Mouse (Mus musculus) myocyte (in vitro differentiated cells): ENCODE measurements around the gene 1110002E22Rik. TPM values are rescaled to one million over a fixed set of nuclear protein-coding genes. Genes with fewer than 3 reads are reported as not detected.

Experiments used
- H3K27me3 ChIP-seq: one replicate; pipeline ENCODE4 v1.6.1; 2011; ENCODE audit not compliant: control insufficient read depth, insufficient read depth, insufficient read length
- H3K36me3 ChIP-seq: one replicate; pipeline ENCODE4 v1.6.1; 2011; ENCODE audit not compliant: control insufficient read depth, insufficient read depth
- H3K4me2 ChIP-seq: one replicate; pipeline ENCODE4 v1.6.1; 2011; ENCODE audit warnings: low read depth, control low read depth
- H3K4me3 ChIP-seq: one replicate; pipeline ENCODE4 v1.5.1; 2011; ENCODE audit warnings: mild to moderate bottlenecking, control low read depth, moderate library complexity
- H3K79me2 ChIP-seq: one replicate; pipeline ENCODE4 v1.6.1; 2011; ENCODE audit not compliant: control insufficient read depth, insufficient read depth
- H3ac ChIP-seq: one replicate; pipeline ENCODE4 v1.6.1; 2011; ENCODE audit not compliant: control insufficient read depth, insufficient read length
- CEBPB ChIP-seq: IDR thresholded peaks from 2 replicates; pipeline ENCODE4 v1.6.1; 2011; ENCODE audit warnings: mild to moderate bottlenecking, moderate library complexity; ENCODE audit not compliant: poor library complexity, insufficient read depth, severe bottlenecking
- E2F4 ChIP-seq: IDR thresholded peaks from one replicate; pipeline ENCODE4 v1.6.1; 2011; ENCODE audit warnings: mild to moderate bottlenecking, control low read depth, moderate library complexity; ENCODE audit not compliant: insufficient read depth
- MAX ChIP-seq: IDR thresholded peaks from one replicate; pipeline ENCODE4 v1.6.1; 2011; ENCODE audit warnings: low read depth, mild to moderate bottlenecking, control low read depth
- MYOD1 ChIP-seq, 3 experiments: IDR thresholded peaks; one replicate each; pipeline ENCODE4 v1.6.1; 2011; ENCODE audit warnings: control low read depth in 2 of 3, low read depth in 2 of 3, mild to moderate bottlenecking in 2 of 3, moderate library complexity in 1 of 3; ENCODE audit not compliant: insufficient read length in 2 of 3, control insufficient read depth in 1 of 3
- MYOG ChIP-seq, 3 experiments: IDR thresholded peaks; one replicate each; pipeline ENCODE4 v1.6.1; 2011; ENCODE audit warnings: control low read depth in 2 of 3, low read depth in 2 of 3, mild to moderate bottlenecking in 2 of 3; ENCODE audit not compliant: insufficient read length in 2 of 3, control insufficient read depth in 1 of 3, insufficient read depth in 1 of 3
- POLR2A ChIP-seq: IDR thresholded peaks from one replicate; pipeline ENCODE4 v1.6.1; 2011; ENCODE audit warnings: low read depth, mild to moderate bottlenecking, control low read depth, moderate library complexity; ENCODE audit not compliant: insufficient read length
- POLR2AphosphoS2 ChIP-seq: IDR thresholded peaks from one replicate; pipeline ENCODE4 v1.6.1; 2011; ENCODE audit warnings: low read depth, control low read depth; ENCODE audit not compliant: insufficient read length
- REST ChIP-seq: IDR thresholded peaks from one replicate; pipeline ENCODE4 v1.6.1; 2011; ENCODE audit warnings: mild to moderate bottlenecking, control low read depth, moderate library complexity; ENCODE audit not compliant: insufficient read depth, insufficient read length
- SRF ChIP-seq: IDR thresholded peaks from one replicate; pipeline ENCODE4 v1.6.1; 2011; ENCODE audit warnings: low read depth; ENCODE audit not compliant: control insufficient read depth, insufficient read length
- TCF12 ChIP-seq: IDR thresholded peaks from one replicate; pipeline ENCODE4 v1.6.1; 2011; ENCODE audit warnings: mild to moderate bottlenecking, control low read depth; ENCODE audit not compliant: poor library complexity, insufficient read depth, severe bottlenecking
- TCF3 ChIP-seq: IDR thresholded peaks from one replicate; pipeline ENCODE4 v1.6.1; 2011; ENCODE audit warnings: low read depth, control low read depth; ENCODE audit not compliant: insufficient read length
- USF1 ChIP-seq: IDR thresholded peaks from one replicate; pipeline ENCODE4 v1.6.1; 2011; ENCODE audit warnings: low read depth, mild to moderate bottlenecking, control low read depth, moderate library complexity
- polyA plus RNA-seq: library from polyadenylated mRNA; unstranded; fragments of >200 nt; fragmentation: generic; extraction: Trizol; gene quantifications from one replicate; pipeline ENCODE4 v1.2.1, GENCODE M21; 2012; ENCODE audit warnings: missing spikeins

Gene 1110002E22Rik
- polyA plus RNA-seq, 1 experiment = 22.3 TPM

DNA sequence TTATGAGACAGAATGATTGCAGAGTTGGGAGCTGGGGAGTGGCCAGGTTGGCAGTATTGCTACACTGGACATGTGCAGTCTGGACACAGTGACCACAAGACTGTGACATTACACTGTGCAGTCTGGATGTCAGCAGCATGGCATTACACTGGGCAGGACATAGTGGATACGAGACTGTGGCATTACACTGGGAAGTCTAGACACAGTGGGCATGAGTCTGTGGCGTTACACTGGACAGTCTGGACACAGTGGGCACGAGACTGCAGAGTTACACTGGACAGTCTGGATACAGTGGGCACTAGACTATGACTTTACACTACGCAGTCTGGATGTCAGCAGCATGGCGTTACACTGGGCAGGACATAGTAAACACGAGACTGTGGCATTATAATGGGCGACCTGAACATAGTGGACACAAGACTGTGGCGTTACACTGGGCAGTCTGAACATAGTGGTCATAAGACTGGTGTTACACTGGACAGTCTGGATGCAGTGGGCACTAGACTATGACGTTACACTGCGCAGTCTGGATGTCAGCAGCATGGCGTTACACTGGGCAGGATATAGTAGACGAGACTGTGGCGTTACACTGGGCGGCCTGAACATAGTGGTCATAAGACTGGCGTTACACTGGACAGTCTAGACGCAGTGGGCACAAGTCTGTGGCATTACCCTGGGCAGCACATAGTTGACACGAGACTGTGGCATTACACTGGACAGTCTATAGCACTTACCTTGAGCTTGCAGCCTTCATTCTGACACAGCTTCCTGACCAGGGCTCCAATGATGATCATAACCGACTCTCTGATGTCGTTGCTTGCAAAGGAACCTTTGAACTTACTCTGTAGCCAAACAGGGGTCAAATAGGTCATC lies 46.3 kb downstream of the 1110002E22Rik start:
- no peaks in the 10 kb centered on the region for H3K36me3 ChIP-seq
- H3ac ChIP-seq = no peak overlapping the region
- H3K4me3 ChIP-seq = no peak overlapping the region
- no peaks in the 10 kb centered on the region for H3K27me3 ChIP-seq
- TF ChIP-seq TCF12 = no peak
- TF ChIP-seq MAX = no peak
- no peak for TF ChIP-seq SRF
- TF ChIP-seq E2F4 = no peak
- TF ChIP-seq CEBPB = no peak
- TF ChIP-seq TCF3 = no peak
- no peak for TF ChIP-seq USF1
- TF ChIP-seq POLR2AphosphoS2 = no peak
- TF ChIP-seq POLR2A = no peak
- TF ChIP-seq MYOG (IDR thresholded peaks at IDR 0.05; ENCODE audit: control insufficient read depth in 1 of 3, insufficient read depth in 1 of 3, insufficient read length in 2 of 3, low read depth in 2 of 3) = no peak
- TF ChIP-seq MYOD1 (IDR thresholded peaks at IDR 0.05; ENCODE audit: control insufficient read depth in 1 of 3, insufficient read length in 2 of 3, low read depth in 2 of 3) = no peak
- TF ChIP-seq REST = no peak
- H3K79me2 ChIP-seq = no peaks in the 10 kb centered on the region
- no peak overlapping the region for H3K4me2 ChIP-seq

GRCm38 (mm10) chr3:138114106-138114505 lies 49.3 kb downstream of the 1110002E22Rik start:
- no peaks in the 10 kb centered on the region for H3K36me3 ChIP-seq
- no peaks in the 10 kb centered on the region for H3K79me2 ChIP-seq
- no peak overlapping the region for H3K4me3 ChIP-seq
- no peak overlapping the region for H3K4me2 ChIP-seq
- TF ChIP-seq SRF (no peak), MAX (no peak), MYOD1 (IDR thresholded peaks at IDR 0.05; ENCODE audit: control insufficient read depth in 1 of 3, insufficient read length in 2 of 3, low read depth in 2 of 3) (no peak), POLR2AphosphoS2 (no peak), USF1 (no peak), MYOG (IDR thresholded peaks at IDR 0.05; ENCODE audit: control insufficient read depth in 1 of 3, insufficient read depth in 1 of 3, insufficient read length in 2 of 3, low read depth in 2 of 3) (no peak), E2F4 (no peak), TCF3 (no peak), CEBPB (no peak), TCF12 (no peak), POLR2A (no peak), REST (no peak)
- H3ac ChIP-seq = no peak overlapping the region
- H3K27me3 ChIP-seq = no peaks in the 10 kb centered on the region

- TF ChIP-seq E2F4 = no peak
- no peak for TF ChIP-seq REST
- no peak for TF ChIP-seq MAX
- TF ChIP-seq TCF3 = no peak
- TF ChIP-seq MYOG (IDR thresholded peaks at IDR 0.05; ENCODE audit: control insufficient read depth in 1 of 3, insufficient read depth in 1 of 3, insufficient read length in 2 of 3, low read depth in 2 of 3) = no peak
- no peak for TF ChIP-seq SRF
- no peak for TF ChIP-seq USF1
- TF ChIP-seq TCF12 = no peak
- no peak for TF ChIP-seq CEBPB
- H3K36me3 ChIP-seq = no peaks in the 10 kb centered on the region
Observed at GRCm38 (mm10) chr3:138116871-138117270, 52.0 kb downstream of the 1110002E22Rik start.

GRCm38 (mm10) chr3:138118392-138118791 lies 53.5 kb downstream of the 1110002E22Rik start:
- peak overlapping the region; percentile 66 for H3K4me2 ChIP-seq
- H3K4me3 ChIP-seq = no peak overlapping the region
- H3K27me3 ChIP-seq = no peaks in the 10 kb centered on the region
- TF ChIP-seq SRF = no peak
- no peak for TF ChIP-seq POLR2A
- TF ChIP-seq MYOG (IDR thresholded peaks at IDR 0.05; ENCODE audit: control insufficient read depth in 1 of 3, insufficient read depth in 1 of 3, insufficient read length in 2 of 3, low read depth in 2 of 3) = no peak
- no peak for TF ChIP-seq TCF3
- no peak for TF ChIP-seq MYOD1 (IDR thresholded peaks at IDR 0.05; ENCODE audit: control insufficient read depth in 1 of 3, insufficient read length in 2 of 3, low read depth in 2 of 3)
- TF ChIP-seq CEBPB = no peak
- TF ChIP-seq MAX = no peak
- TF ChIP-seq REST = no peak
- no peak for TF ChIP-seq USF1
- TF ChIP-seq POLR2AphosphoS2 = no peak
- no peak for TF ChIP-seq TCF12
- TF ChIP-seq E2F4 = no peak
- no peaks in the 10 kb centered on the region for H3K36me3 ChIP-seq
- H3ac ChIP-seq = no peak overlapping the region
- H3K79me2 ChIP-seq = no peaks in the 10 kb centered on the region

More at GRCm38 (mm10) chr3:138116871-138117270, 52.0 kb downstream of the 1110002E22Rik start:
- H3K4me2 ChIP-seq = no peak overlapping the region
- H3K79me2 ChIP-seq = no peaks in the 10 kb centered on the region
- no peak overlapping the region for H3ac ChIP-seq
- H3K4me3 ChIP-seq = no peak overlapping the region
- no peaks in the 10 kb centered on the region for H3K27me3 ChIP-seq
